Mouse (Mus musculus) embryonic stem cell, embryonic (primary cell): ENCODE measurements around the gene Thsd4.

Experiments
- CTCF ChIA-PET, 4 experiments: fragments of 300-600 bp in 2 of 4; fragments of 350-600 bp in 2 of 4; sonication (Branson Sonifier 250); formaldehyde crosslinking; loops; one replicate each; lab custom pipeline; 2022; ENCODE audit warnings: inconsistent platforms in 2 of 4; lab: Charles Lee
- POLR2A ChIA-PET, 4 experiments: fragments of 300-600 bp in 2 of 4; fragments of 350-600 bp in 2 of 4; sonication (Branson Sonifier 250); formaldehyde crosslinking; loops; one replicate each; lab custom pipeline; 2022; ENCODE audit warnings: antibody characterized with exemption in 4 of 4, inconsistent platforms in 1 of 4; lab: Charles Lee

Gene Thsd4

GRCm38 (mm10) chr9:59942501-59943085, 579.3 kb downstream of the Thsd4 start:
- ChIA-PET POLR2A (interaction anchor here in 2 of 4 experiments (0.7 to 2.6 kb wide), 5 partner anchors 13 to 266 kb away, joined by 3 to 7 read pairs (median 3); no protein-coding TSS in a partner anchor), CTCF (no interaction called here)

DNA sequence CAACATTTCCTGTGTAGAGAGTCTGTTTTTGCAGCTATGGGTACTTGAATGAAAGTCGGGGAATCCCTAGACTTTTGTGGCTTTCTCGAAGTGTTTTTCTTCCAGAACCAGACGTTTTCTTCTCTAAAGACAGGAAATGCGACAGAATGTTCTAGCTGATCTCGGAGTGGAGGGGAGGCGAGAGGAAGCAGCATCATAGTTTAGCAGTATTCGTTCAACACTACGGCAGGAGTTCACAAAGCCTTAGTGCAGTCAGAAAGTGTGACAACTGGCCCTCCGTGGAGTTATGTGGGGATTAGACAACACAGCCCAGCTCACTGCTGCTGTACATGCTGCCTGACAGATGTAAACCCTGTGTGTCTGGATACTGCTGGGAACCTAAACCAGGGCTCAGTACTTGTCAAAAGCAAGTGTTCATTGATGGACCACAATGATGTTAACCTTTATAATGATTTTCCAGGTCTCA, 579.9 kb downstream of the Thsd4 start:
- POLR2A ChIA-PET: interaction anchor here in 2 of 4 experiments (1.6 to 3.1 kb wide), 5 partner anchors 12 to 266 kb away, joined by 3 to 14 read pairs (median 7); partner anchors contain the start of genes Myo9a (in 1 of the 2) and Senp8 (in 1 of the 2)
- CTCF ChIA-PET: interaction anchor here in 2 of 4 experiments (0.6 to 1.1 kb wide), 2 partner anchors 17 to 215 kb away, joined by 5 to 8 read pairs; no protein-coding TSS in a partner anchor

GRCm38 (mm10) chr9:59940913-59941884, 580.6 kb downstream of the Thsd4 start:
- POLR2A ChIA-PET: interaction anchor here in 3 of 4 experiments (0.6 to 3.7 kb wide), 17 partner anchors 11 to 554 kb away, joined by 3 to 20 read pairs (median 3); partner anchors contain the start of genes Myo9a (in 1 of the 3), Pkm (in 1 of the 3) and Senp8 (in 1 of the 3)
- CTCF ChIA-PET: interaction anchor here in 2 of 4 experiments (0.6 to 1.5 kb wide), 5 partner anchors 18 to 607 kb away, joined by 3 to 8 read pairs (median 4); no protein-coding TSS in a partner anchor

DNA sequence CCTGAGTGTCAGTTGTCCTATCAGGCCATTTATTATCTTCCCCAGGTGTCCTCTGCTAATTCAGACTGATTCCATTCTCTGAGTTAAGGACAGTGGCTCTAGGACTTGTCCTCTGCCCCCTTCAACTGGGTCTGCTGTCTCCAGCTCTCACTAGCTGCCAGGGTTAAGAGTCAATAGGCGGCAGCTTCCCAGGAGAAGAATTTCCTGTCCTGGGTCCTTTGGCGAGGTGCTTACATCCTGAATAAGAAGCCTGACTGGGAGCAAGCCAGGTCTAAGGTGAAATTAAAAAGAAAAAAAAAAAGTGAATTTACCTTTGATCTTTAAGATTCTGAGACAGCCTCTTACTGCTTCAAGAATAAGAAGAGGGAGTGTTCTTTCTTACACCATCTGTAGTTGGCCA, 582.2 kb downstream of the Thsd4 start:
- ChIA-PET CTCF (interaction anchor here in 1 of 4 experiments (1.0 kb wide), 1 partner anchor 20 kb away, joined by 4 read pairs; no protein-coding TSS in a partner anchor), POLR2A (interaction anchor here in 3 of 4 experiments (0.7 to 3.7 kb wide), 14 partner anchors 9 to 284 kb away, joined by 3 to 20 read pairs (median 5); partner anchors contain the start of genes Myo9a (in 1 of the 3), Pkm (in 1 of the 3) and Senp8 (in 1 of the 3))

- POLR2A ChIA-PET: interaction anchor here in 2 of 4 experiments (0.6 to 3.7 kb wide), 11 partner anchors 8 to 282 kb away, joined by 3 to 20 read pairs (median 4); partner anchors contain the start of genes Myo9a (in 1 of the 2), Pkm (in 1 of the 2) and Senp8 (in 1 of the 2)
- CTCF ChIA-PET: interaction anchor here in 2 of 4 experiments (0.6 to 1.4 kb wide), 3 partner anchors 21 to 71 kb away, joined by 4 to 11 read pairs (median 6); no protein-coding TSS in a partner anchor
These were observed 583.3 kb downstream of the Thsd4 start for GRCm38 (mm10) chr9:59938529-59938928.

DNA sequence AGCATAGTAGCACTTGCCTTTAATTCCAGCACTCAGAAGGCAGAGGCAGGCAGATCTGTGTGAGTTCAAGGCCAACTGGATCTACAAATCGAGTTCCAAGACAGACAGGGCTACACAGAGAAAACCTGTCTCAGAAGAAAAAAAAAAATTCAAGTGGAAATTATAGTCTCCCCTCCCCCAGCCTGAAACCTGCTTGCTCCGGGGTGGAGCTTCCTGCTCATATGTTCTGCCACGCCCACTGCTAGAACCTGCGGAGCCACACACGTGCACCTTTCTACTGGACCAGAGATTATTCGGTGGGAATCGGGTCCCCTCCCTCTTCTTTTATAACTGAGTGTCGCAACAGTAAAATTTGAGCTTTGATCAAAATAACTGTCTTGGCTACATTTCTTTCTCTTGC, 586.0 kb downstream of the Thsd4 start:
- ChIA-PET CTCF (interaction anchor here in 2 of 4 experiments (0.7 to 1.3 kb wide), 2 partner anchors 20 to 34 kb away, joined by 3 to 4 read pairs; no protein-coding TSS in a partner anchor), POLR2A (interaction anchor here in 3 of 4 experiments (0.7 to 3.6 kb wide), 6 partner anchors 8 to 270 kb away, joined by 3 to 11 read pairs (median 4); no protein-coding TSS in a partner anchor)

DNA sequence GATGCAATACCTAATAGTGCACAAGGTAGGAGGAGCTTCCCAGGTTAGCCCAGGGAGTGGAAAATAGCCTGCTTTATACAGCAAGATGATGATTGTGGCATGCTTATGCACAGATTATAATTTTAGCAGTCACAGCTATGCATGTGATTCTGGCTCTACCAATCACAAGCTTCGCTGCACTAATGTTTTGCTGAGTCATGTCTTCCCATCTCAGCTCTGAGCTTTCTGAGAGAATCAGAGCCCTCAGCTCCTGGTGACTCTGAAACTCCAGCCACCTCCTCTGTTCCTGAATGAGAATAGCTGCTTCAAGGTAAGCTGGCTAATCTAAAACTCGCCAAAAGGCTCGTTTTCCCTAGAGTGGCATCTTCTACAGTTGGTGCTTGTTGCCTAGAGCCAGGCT, 591.6 kb downstream of the Thsd4 start:
- CTCF ChIA-PET: interaction anchor here in 3 of 4 experiments (0.7 to 1.2 kb wide), 5 partner anchors 29 to 1663 kb away, joined by 3 to 4 read pairs (median 4); no protein-coding TSS in a partner anchor
- POLR2A ChIA-PET: interaction anchor here in 2 of 4 experiments (0.5 to 3.0 kb wide), 22 partner anchors 8 to 274 kb away, joined by 3 to 20 read pairs (median 3); partner anchors contain the start of genes Pkm (in 1 of the 2) and Senp8 (in 1 of the 2)
